Mouse (Mus musculus) leukemia stem cell, adult 10-12 weeks (primary cell): Measurements from ENCODE around the gene Cdca8. TPM values are rescaled to one million over a fixed set of nuclear protein-coding genes. Genes with fewer than 3 reads are reported as not detected.

Experiments
- polyA plus RNA-seq: library from polyadenylated mRNA; stranded (reverse); fragments of >175 nt; gene quantifications from 2 replicates; pipeline ENCODE4 v1.2.3, GENCODE M21; 2012; ENCODE audit warnings: low replicate concordance

Gene Cdca8
- 99.6 and 162 TPM in 2 replicates for polyA plus RNA-seq

GRCm38 (mm10) chr4:124939211-124939610 is at the start of gene Cdca8:
TSS of gene Cdca8 (minus strand) at chr4:124939311.

GRCm38 (mm10) chr4:124985671-124986602 is 46.8 kb upstream of the Cdca8 start, which contains the start of gene Rspo1:
TSS of gene Rspo1 (plus strand) at chr4:124986430.

GRCm38 (mm10) chr4:124936613-124937471 is 2.3 kb downstream of the Cdca8 start, which contains the start of gene 9930104L06Rik:
TSS of gene 9930104L06Rik (plus strand) at chr4:124937048.

GRCm38 (mm10) chr4:124880599-124880998 is 58.5 kb downstream of the Cdca8 start, which contains the start of gene Epha10:
TSS of gene Epha10 (plus strand) at chr4:124880899.

Other genes starting within 250 kb of the Cdca8 start
- 2.0 and 5.7 TPM in 2 replicates for gene Utp11, start 245.7 kb downstream of the Cdca8 start, polyA plus RNA-seq
- 4.7 and 5.2 TPM in 2 replicates for gene Fhl3, start 238.6 kb downstream of the Cdca8 start, polyA plus RNA-seq
- 12.2 and 18.6 TPM in 2 replicates for gene Sf3a3, start 224.5 kb downstream of the Cdca8 start, polyA plus RNA-seq
- gene Inpp5b, start 197.5 kb downstream of the Cdca8 start, polyA plus RNA-seq, result 13.6 and 14.0 TPM in 2 replicates
- 20.5 and 27.9 TPM in 2 replicates for gene Mtf1, start 137.2 kb downstream of the Cdca8 start, polyA plus RNA-seq
- 15.5 and 19.7 TPM in 2 replicates for gene Yrdc, start 88.6 kb downstream of the Cdca8 start, polyA plus RNA-seq
- 16.5 and 22.6 TPM in 2 replicates for gene 1110065P20Rik, start 88.1 kb downstream of the Cdca8 start, polyA plus RNA-seq
- 0.06 TPM in 2 replicates for gene Maneal, start 77.1 kb downstream of the Cdca8 start, polyA plus RNA-seq
- gene Epha10, start 58.4 kb downstream of the Cdca8 start, polyA plus RNA-seq, result not detected in 2 replicates
- 1.1 and 4.2 TPM in 2 replicates for gene 9930104L06Rik, start 2.3 kb downstream of the Cdca8 start, polyA plus RNA-seq
- gene Rspo1, start 47.1 kb upstream of the Cdca8 start, polyA plus RNA-seq, result 0.37 TPM in 1 of 2 replicates, not detected in the other
- 11.9 and 46.5 TPM in 2 replicates for gene Gnl2, start 77.3 kb upstream of the Cdca8 start, polyA plus RNA-seq
- gene Dnali1, start 126.4 kb upstream of the Cdca8 start, polyA plus RNA-seq, result not detected in 2 replicates
- 15.3 and 28.8 TPM in 2 replicates for gene Snip1, start 127.4 kb upstream of the Cdca8 start, polyA plus RNA-seq
- 35.3 and 48.2 TPM in 2 replicates for gene Meaf6, start 145.8 kb upstream of the Cdca8 start, polyA plus RNA-seq
- 10.2 and 12.1 TPM in 2 replicates for gene Zc3h12a, start 188.5 kb upstream of the Cdca8 start, polyA plus RNA-seq